Mouse (Mus musculus) brain, embryonic 14.5 days (tissue): ENCODE data around the gene Kctd7.

Source experiments
- CTCF ChIP-seq: fragments of 200-500 bp; IDR thresholded peaks from 2 replicates; pipeline ENCODE4 v1.5.1; 2012; ENCODE audit warnings: inconsistent platforms, mild to moderate bottlenecking, moderate library complexity, borderline replicate concordance; ENCODE audit not compliant: insufficient read depth, insufficient read length; ENCODE audit errors: extremely low read depth
- POLR2A ChIP-seq: fragments of 200-500 bp; IDR thresholded peaks from 2 replicates; pipeline ENCODE4 v1.6.1; 2012; ENCODE audit warnings: mild to moderate bottlenecking, inconsistent platforms, borderline replicate concordance; ENCODE audit not compliant: poor library complexity, insufficient read depth, insufficient read length, severe bottlenecking; ENCODE audit errors: extremely low read depth

GRCm38 (mm10) chr5:130154286-130154685 is 9.6 kb downstream of the Kctd7 start:
- no peak for TF ChIP-seq POLR2A
- TF ChIP-seq CTCF: no peak
